Mouse (Mus musculus): ENCODE measurements at regions not wholly inside any gene's neighbourhood (a gene's known extent, or its start where the extent isn't known, plus 50 kb on each side); places are given as distances from the start of the nearest gene placed in this dataset.

DNA sequence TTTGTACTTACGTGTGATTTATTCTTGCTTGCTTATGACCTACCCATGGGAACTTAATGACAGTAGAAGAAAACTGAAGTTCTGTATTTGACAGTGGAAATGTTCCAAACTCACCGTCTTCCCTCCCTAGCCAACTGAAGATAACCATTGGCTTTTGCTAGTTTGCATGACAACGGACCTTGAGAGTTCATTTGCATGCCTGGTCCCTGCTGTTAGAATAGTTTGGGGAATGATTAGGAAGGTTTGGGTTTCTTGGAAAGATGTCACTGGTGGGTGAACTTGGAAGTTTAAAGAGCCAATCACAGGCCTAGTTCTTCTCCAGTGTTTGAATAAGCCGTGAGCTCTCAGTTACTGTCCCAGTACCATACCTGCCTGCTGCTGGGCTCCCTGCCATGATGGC lies 83.1 kb upstream of the Fbxl17 start:
- TF ChIP-seq CTCF (IDR thresholded peaks at IDR 0.05; ENCODE audit: control insufficient read depth, insufficient read depth, insufficient read length) = no peak
- TF ChIP-seq USF1 (IDR thresholded peaks at IDR 0.05; ENCODE audit: low read depth) = no peak
- TF ChIP-seq MAX (IDR thresholded peaks at IDR 0.05) = no peak
